Mouse (Mus musculus): ENCODE measurements around the gene Fam102b.

GRCm38 (mm10) chr3:108940996-108941395 is 86.4 kb downstream of the Fam102b start:
- TF ChIP-seq POLR2A (IDR thresholded peaks at IDR 0.05; ENCODE audit: low read depth, low read length) (no peak), CTCF (IDR thresholded peaks at IDR 0.05; ENCODE audit: extremely low read depth, insufficient read length, insufficient replicate concordance, low read depth, low read length) (no peak)

All from small intestine, adult 2 months (tissue).